Mouse (Mus musculus): ENCODE results near the gene Copa.

DNA sequence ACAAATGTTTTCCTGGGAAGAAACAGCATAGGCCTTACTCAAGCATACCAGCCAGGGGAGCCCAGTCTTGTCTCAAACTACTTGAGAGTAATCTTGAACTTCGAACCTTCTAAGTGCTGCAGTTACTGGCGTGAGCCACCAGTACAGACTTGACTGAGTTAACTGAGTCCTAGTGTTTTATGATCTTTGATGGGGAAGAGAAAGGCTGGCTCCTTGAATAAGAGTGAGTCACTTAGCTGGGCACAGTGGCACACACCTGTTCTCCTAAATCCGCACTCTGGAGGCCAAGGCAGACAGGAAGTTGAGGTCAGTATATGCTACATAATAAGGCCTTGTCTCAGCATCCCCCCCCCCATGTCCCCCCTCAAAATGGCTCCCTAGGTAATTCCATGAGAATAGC lies 72.2 kb downstream of the Copa start:
- TF ChIP-seq GATA1 (IDR thresholded peaks at IDR 0.05; ENCODE audit: low read depth, low read length), result no peak
- no peak for TF ChIP-seq E2F4 (IDR thresholded peaks at IDR 0.05; ENCODE audit: borderline replicate concordance, low read depth, low read length)
- TF ChIP-seq POLR2AphosphoS2 (IDR thresholded peaks at IDR 0.05; ENCODE audit: low read length), result no peak
- TF ChIP-seq MAFK (IDR thresholded peaks at IDR 0.05; ENCODE audit: borderline replicate concordance, low read depth, low read length), result no peak
- no peak for TF ChIP-seq CHD2 (IDR thresholded peaks at IDR 0.05; ENCODE audit: low read length)
- no peak for TF ChIP-seq MYB (IDR thresholded peaks at IDR 0.05; ENCODE audit: low read depth, low read length)
- TF ChIP-seq MYC (IDR thresholded peaks at IDR 0.05; ENCODE audit: low read depth, low read length), result no peak
- TF ChIP-seq MXI1 (IDR thresholded peaks at IDR 0.05; ENCODE audit: low read depth, low read length), result no peak
- no peak for TF ChIP-seq ELF1 (IDR thresholded peaks at IDR 0.05; ENCODE audit: low read depth, low read length)
- TF ChIP-seq NRF1 (IDR thresholded peaks at IDR 0.05; ENCODE audit: insufficient read depth, low read depth, low read length, poor library complexity, severe bottlenecking), result no peak
